In the genomic region with DNA sequence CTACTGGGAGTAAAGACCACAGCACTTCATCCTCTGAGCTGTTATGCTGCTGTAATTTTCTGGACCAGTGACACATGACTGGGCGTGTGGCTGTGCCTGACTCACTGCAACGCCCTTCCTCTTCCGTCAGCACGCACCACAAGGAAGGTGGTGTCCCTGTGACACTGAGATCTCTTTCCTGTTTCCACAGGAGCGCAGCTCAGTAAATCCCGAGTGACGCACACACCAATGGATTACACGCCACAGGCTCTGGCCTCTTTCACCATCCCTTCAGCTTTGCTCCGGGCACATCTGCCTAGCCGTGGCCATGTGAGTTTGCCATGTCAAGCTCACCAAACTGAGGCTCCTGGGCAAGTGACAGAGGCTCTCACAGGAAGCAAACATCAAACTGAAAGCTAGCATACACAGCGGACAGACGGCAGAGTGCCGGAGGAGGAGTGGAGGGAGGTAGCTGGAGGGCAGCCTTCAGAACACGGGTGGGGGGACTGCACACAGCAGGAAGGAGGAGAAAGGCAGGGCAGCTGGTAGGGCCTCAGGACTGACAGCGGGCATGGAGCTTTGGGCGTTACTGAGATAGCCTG, we compare ENCODE assay signal across 8 mouse cellular contexts. TPM values are rescaled to one million over a fixed set of nuclear protein-coding genes. Genes with fewer than 3 reads are reported as not detected.
A peak's percentile ranks its signal among the peaks of the same experiment; 100 is the strongest.
DNase-seq lines count a peak whose midpoint lies in the region; ATAC-seq and TF ChIP-seq lines count a peak whose summit lies in the region.
"Had no signal": no experiment of that assay in that cellular context is flagged by ENCODE, and none has a peak within 500 bp of the region (broad histone marks: within the 10 kb centered on the region; RNA-seq: fewer than 3 reads in every experiment).

No protein-coding gene starts in this region.

- 82% methylated on average over 16 of the region's 16 CpGs for WGBS in embryonic facial prominence, embryonic 10.5 days
- WGBS in intestine, embryonic 16.5 days, result 63% methylated on average over 16 of the region's 16 CpGs
- WGBS in stomach, postnatal 0 days, result 45% methylated on average over 16 of the region's 16 CpGs

- POLR2A ChIA-PET in Patski (lab: Charles Lee), result no interaction called here

- peaks cover 11% of the 10 kb centered on the region for H3K4me1 ChIP-seq in embryonic facial prominence, embryonic 10.5 days
- peaks cover 28% of the 10 kb centered on the region for H3K4me1 ChIP-seq in intestine, embryonic 16.5 days (ENCODE audit: control insufficient read depth, insufficient read depth, low read length)
- no peaks in the 10 kb centered on the region for H3K4me1 ChIP-seq in stomach, postnatal 0 days (replicated peaks; ENCODE audit: control insufficient read depth, insufficient read depth)

- in situ Hi-C loops in Patski (cut with MboI; ENCODE audit: low pct_unique_long_range_greater_than_20kb), result no loop called here

- peaks cover 2% of the 10 kb centered on the region; the same call in 1 of the 2 replicates for H3K9me3 ChIP-seq in embryonic facial prominence, embryonic 10.5 days
- H3K9me3 ChIP-seq in intestine, embryonic 16.5 days (ENCODE audit: control insufficient read depth, low read length), result no peaks in the 10 kb centered on the region
- no peaks in the 10 kb centered on the region for H3K9me3 ChIP-seq in stomach, postnatal 0 days (ENCODE audit: control insufficient read depth, low read length)
- H3K9me3 ChIP-seq: hindbrain, embryonic 15.5 days had no signal

- CTCF ChIA-PET in Patski (lab: Charles Lee), result interaction anchor here (1.1 kb wide), 1 partner anchor 42 kb away, joined by 4 read pairs; no protein-coding TSS in a partner anchor

- H3K27me3 ChIP-seq in Patski, result no peaks in the 10 kb centered on the region
- no peaks in the 10 kb centered on the region for H3K27me3 ChIP-seq in embryonic facial prominence, embryonic 10.5 days (replicated peaks; ENCODE audit: low read depth, poor library complexity, severe bottlenecking)
- H3K27me3 ChIP-seq in intestine, embryonic 16.5 days (replicated peaks; ENCODE audit: control insufficient read depth, insufficient read depth, low read length), result no peaks in the 10 kb centered on the region
- no peaks in the 10 kb centered on the region for H3K27me3 ChIP-seq in stomach, postnatal 0 days (ENCODE audit: control insufficient read depth, insufficient read depth, low read length)
- H3K27me3 ChIP-seq: hindbrain, embryonic 15.5 days had no signal

- 0 out of 2 replicates have a peak overlapping the region, but pooled peaks have one; percentile 32 for H3K27ac ChIP-seq in embryonic facial prominence, embryonic 10.5 days (replicated peaks)
- peak overlapping the region; percentile 75 for H3K27ac ChIP-seq in intestine, embryonic 16.5 days (ENCODE audit: low read length)
- H3K27ac ChIP-seq in stomach, postnatal 0 days (replicated peaks), result peak overlapping the region; percentile 74
- H3K27ac ChIP-seq: hindbrain, embryonic 15.5 days had no signal

- no peak for DNase-seq in Patski (ENCODE audit: low read depth, low spot score)
- no peak for DNase-seq in embryonic facial prominence, embryonic 10.5 days (ENCODE audit: low spot score)
- DNase-seq in lung, postnatal 10 days, result peak; percentile 74
- DNase-seq in stomach, postnatal 0 days (ENCODE audit: low spot score), result peak; percentile 57
- DNase-seq in cerebellum, postnatal 10 days, result no peak

- H3K4me2 ChIP-seq in intestine, embryonic 16.5 days (ENCODE audit: low read depth, low read length), result peak overlapping the region; percentile 28; the same call in 1 of the 2 replicates
- peak overlapping the region; percentile 24; the same call in 1 of the 2 replicates for H3K4me2 ChIP-seq in stomach, postnatal 0 days (replicated peaks; ENCODE audit: low read depth)
- H3K4me2 ChIP-seq: hindbrain, embryonic 15.5 days had no signal

- TF ChIP-seq EP300 in stomach, postnatal 0 days (optimal IDR thresholded peaks at IDR 0.05), result no peak

- H3K4me3 ChIP-seq in embryonic facial prominence, embryonic 10.5 days, result no peak overlapping the region
- H3K4me3 ChIP-seq in intestine, embryonic 16.5 days (ENCODE audit: low read length), result peak overlapping the region; percentile 15
- no peak overlapping the region; the same call in 1 of the 2 replicates for H3K4me3 ChIP-seq in stomach, postnatal 0 days (ENCODE audit: low read depth, low read length)
- H3K4me3 ChIP-seq: hindbrain, embryonic 15.5 days had no signal

- peak; percentile 63 for ATAC-seq in Patski
- ATAC-seq in intestine, embryonic 16.5 days, result peak; percentile 61
- peak; percentile 87 for ATAC-seq in stomach, postnatal 0 days (ENCODE audit: low FRiP score, low TSS enrichment)
- no peak for ATAC-seq in frontal cortex, adult (ENCODE audit: low TSS enrichment)

- no peaks in the 10 kb centered on the region for H3K36me3 ChIP-seq in embryonic facial prominence, embryonic 10.5 days (replicated peaks)
- H3K36me3 ChIP-seq in intestine, embryonic 16.5 days (ENCODE audit: control insufficient read depth, insufficient read depth, low read length), result no peaks in the 10 kb centered on the region
- no peaks in the 10 kb centered on the region for H3K36me3 ChIP-seq in stomach, postnatal 0 days (ENCODE audit: control insufficient read depth, insufficient read depth, low read length)
- H3K36me3 ChIP-seq: hindbrain, embryonic 15.5 days had no signal

- TF ChIP-seq CTCF in Patski (IDR thresholded peaks at IDR 0.05), result no peak
- TF ChIP-seq CTCF in stomach, postnatal 0 days (IDR thresholded peaks at IDR 0.05; ENCODE audit: low read depth), result no peak

- peak overlapping the region; percentile 45 for H3K9ac ChIP-seq in intestine, embryonic 16.5 days (ENCODE audit: low read depth, low read length)
- H3K9ac ChIP-seq in stomach, postnatal 0 days (ENCODE audit: low read length), result 0 out of 2 replicates have a peak overlapping the region, but pooled peaks have one; percentile 1
- H3K9ac ChIP-seq: hindbrain, embryonic 15.5 days had no signal

RNA-seq across cellular contexts. Expression of gene Dnah17, which starts 15.4 kb away (rescaled TPM):
- 0.22 TPM for polyA plus RNA-seq in Patski (2021)
- 0.17 and 0.19 TPM in 2 replicates for polyA plus RNA-seq in embryonic facial prominence, embryonic 10.5 days (2016; fragmentation: Nextera tagmentation; extraction: Ambion mirVana)
- polyA plus RNA-seq in intestine, embryonic 16.5 days (2015; fragmentation: Nextera tagmentation; extraction: Ambion mirVana), result 0.09 and 0.13 TPM in 2 replicates
- 0.04 and 0.06 TPM in 2 replicates for polyA plus RNA-seq in stomach, postnatal 0 days (2015; fragmentation: Nextera tagmentation; extraction: Ambion mirVana)

Comparison
In these comparisons a context has a peak if more than half of its experiments do, and no peak if none do; other contexts are left out.
1. DNase-seq: peak in lung, postnatal 10 days (single experiment) and stomach, postnatal 0 days (single experiment); none in Patski (single experiment), embryonic facial prominence, embryonic 10.5 days (single experiment) and cerebellum, postnatal 10 days (0 of 2).
2. Peak in every context shown above with its lines, with median percentiles within 50 percentile points of each other: H3K27ac ChIP-seq.